Mouse (Mus musculus) bone marrow, adult 2 months (tissue): ENCODE data around the gene Dnase2a.

Source experiments
- CTCF ChIP-seq: fragments of 200-500 bp; IDR thresholded peaks from 2 replicates; pipeline ENCODE4 v1.5.1; 2011; ENCODE audit warnings: low read length, control low read depth; ENCODE audit not compliant: control insufficient read depth, insufficient read depth
- POLR2A ChIP-seq: fragments of 200-500 bp; IDR thresholded peaks from 2 replicates; pipeline ENCODE4 v1.6.1; 2011; ENCODE audit warnings: low read depth, mild to moderate bottlenecking, control low read depth, low read length, borderline replicate concordance; ENCODE audit not compliant: control insufficient read depth

GRCm38 (mm10) chr8:84969241-84970134 is 61.1 kb downstream of the Dnase2a start, which contains the start of the genes Gm49661, Prdx2 and Rnaseh2a:
- TF ChIP-seq CTCF (0 out of 2 replicates have a peak, but pooled peaks have one; percentile 6), POLR2A (peak; percentile 61; the same call in 1 of the 2 replicates)
